Mouse (Mus musculus): Measurements from ENCODE around the gene Pck1. TPM values are rescaled to one million over a fixed set of nuclear protein-coding genes. Genes with fewer than 3 reads are reported as not detected.

Gene Pck1
- polyA plus RNA-seq, 1 experiment from 2014 or later: not detected

- Histone ChIP-seq H3K36me3 (ENCODE audit: control insufficient read depth, insufficient read depth, low read length) (no peaks in the 10 kb centered on the region), H3K27me3 (ENCODE audit: control insufficient read depth, insufficient read depth, low read length) (peaks cover 10% of the 10 kb centered on the region), H3K9me3 (replicated peaks; ENCODE audit: control insufficient read depth, low read length) (no peaks in the 10 kb centered on the region; the same call in 1 of the 2 replicates), H3K4me3 (ENCODE audit: low read depth, low read length) (no peak overlapping the region), H3K4me1 (ENCODE audit: control insufficient read depth, insufficient read depth, low read length) (no peaks in the 10 kb centered on the region), H3K4me2 (no peak overlapping the region), H3K9ac (ENCODE audit: low read depth, low read length) (no peak overlapping the region), H3K27ac (ENCODE audit: low read depth, low read length) (no peak overlapping the region)
- 66% methylated on average over 4 of the region's 4 CpGs for WGBS (ENCODE audit: insufficient replicate concordance)
- ATAC-seq (replicated peaks; ENCODE audit: insufficient number of reproducible peaks, low FRiP score, low TSS enrichment): no peak
Measured at GRCm38 (mm10) chr2:173180026-173180425, 27.2 kb downstream of the Pck1 start.

DNA sequence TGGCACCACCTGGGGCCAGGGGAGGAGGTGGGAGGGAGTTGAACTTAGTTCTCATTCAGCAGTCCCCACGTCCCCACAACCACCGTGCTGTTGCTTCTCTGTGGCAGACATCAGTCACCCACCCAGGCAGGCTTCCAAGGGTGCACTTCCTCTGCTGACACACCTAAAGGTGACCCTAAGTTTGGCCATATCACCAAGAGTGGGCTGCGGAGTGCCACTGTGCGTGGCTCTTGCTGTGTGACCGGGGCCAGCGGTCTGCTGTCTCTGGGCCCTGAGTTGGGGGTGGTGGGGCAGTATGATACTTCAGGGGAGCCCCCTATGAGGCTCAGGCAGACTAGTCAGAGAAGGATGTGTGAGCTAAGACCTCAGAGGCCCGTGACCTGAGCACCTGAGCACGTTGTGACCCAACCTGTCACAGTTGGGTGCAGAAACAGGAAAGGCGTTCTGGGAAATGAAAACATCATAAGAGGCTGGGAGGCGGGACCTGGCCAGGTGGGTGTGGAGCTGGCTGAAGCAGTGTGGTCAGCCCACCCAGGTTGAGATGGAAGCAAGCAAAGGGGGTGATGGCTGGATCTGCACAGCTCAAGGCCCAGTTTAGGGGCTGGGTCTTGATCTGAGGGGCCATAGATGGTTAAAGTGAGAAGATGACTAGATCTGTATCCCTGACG, 28.0 kb downstream of the Pck1 start:
- H3K9me3 ChIP-seq (replicated peaks; ENCODE audit: control insufficient read depth, low read length): no peaks in the 10 kb centered on the region; the same call in 1 of the 2 replicates
- H3K4me2 ChIP-seq: no peak overlapping the region
- no peak overlapping the region for H3K4me3 ChIP-seq (ENCODE audit: low read depth, low read length)
- no peaks in the 10 kb centered on the region for H3K36me3 ChIP-seq (ENCODE audit: control insufficient read depth, insufficient read depth, low read length)
- no peak overlapping the region for H3K27ac ChIP-seq (ENCODE audit: low read depth, low read length)
- no peaks in the 10 kb centered on the region for H3K4me1 ChIP-seq (ENCODE audit: control insufficient read depth, insufficient read depth, low read length)
- H3K9ac ChIP-seq (ENCODE audit: low read depth, low read length): no peak overlapping the region
- WGBS (ENCODE audit: insufficient replicate concordance): 69% methylated on average over 11 of the region's 11 CpGs
- H3K27me3 ChIP-seq (ENCODE audit: control insufficient read depth, insufficient read depth, low read length): peaks cover 10% of the 10 kb centered on the region
- ATAC-seq (replicated peaks; ENCODE audit: insufficient number of reproducible peaks, low FRiP score, low TSS enrichment): no peak

DNA sequence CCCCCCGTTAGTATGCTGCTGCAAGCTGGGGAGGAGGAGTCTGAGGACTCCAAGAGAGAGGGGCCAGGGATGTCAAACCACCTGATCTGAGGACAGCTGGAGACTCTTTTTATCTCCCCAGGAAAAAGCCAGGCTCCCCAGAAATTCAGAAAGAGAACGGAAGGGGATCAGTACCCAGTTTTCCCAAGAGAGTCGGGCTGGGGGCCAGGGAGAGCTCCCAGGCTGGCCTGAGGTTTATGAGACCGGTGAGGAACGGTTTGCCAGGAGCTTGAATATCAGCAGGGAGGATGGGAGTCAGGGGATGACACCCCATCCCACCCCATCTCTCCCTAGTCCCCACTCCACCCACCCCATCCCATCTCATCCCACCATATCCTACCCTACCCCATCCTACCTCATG, 28.6 kb downstream of the Pck1 start:
- H3K4me2 ChIP-seq: no peak overlapping the region
- no peak for ATAC-seq (replicated peaks; ENCODE audit: insufficient number of reproducible peaks, low FRiP score, low TSS enrichment)
- peaks cover 13% of the 10 kb centered on the region for H3K27me3 ChIP-seq (ENCODE audit: control insufficient read depth, insufficient read depth, low read length)
- no peak overlapping the region for H3K9ac ChIP-seq (ENCODE audit: low read depth, low read length)
- no peak overlapping the region for H3K27ac ChIP-seq (ENCODE audit: low read depth, low read length)
- H3K4me1 ChIP-seq (ENCODE audit: control insufficient read depth, insufficient read depth, low read length): no peaks in the 10 kb centered on the region
- H3K9me3 ChIP-seq (replicated peaks; ENCODE audit: control insufficient read depth, low read length): no peaks in the 10 kb centered on the region
- H3K4me3 ChIP-seq (ENCODE audit: low read depth, low read length): no peak overlapping the region
- WGBS (ENCODE audit: insufficient replicate concordance): 66% methylated on average over 4 of the region's 5 CpGs
- H3K36me3 ChIP-seq (ENCODE audit: control insufficient read depth, insufficient read depth, low read length): no peaks in the 10 kb centered on the region

DNA sequence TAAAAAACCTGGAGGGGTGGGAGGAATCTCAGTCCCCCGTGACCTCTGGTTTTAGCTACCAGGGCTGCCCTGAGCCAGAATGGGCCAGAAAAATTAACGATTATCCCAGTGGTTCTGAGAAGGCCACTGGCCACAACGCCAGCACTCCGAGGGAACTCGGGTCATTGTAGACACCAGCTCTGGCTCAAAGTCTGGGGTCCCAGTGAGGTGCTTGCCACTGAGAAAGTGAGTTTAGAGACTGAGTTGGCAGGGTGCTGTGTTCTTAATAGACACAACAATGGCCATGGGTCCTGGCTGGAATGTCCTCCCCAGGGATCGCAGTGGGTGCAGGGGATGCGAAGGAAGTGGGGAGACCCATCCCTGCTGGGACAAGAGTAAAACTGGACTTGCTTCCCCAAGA, 29.1 kb downstream of the Pck1 start:
- Histone ChIP-seq H3K27me3 (ENCODE audit: control insufficient read depth, insufficient read depth, low read length) (peaks cover 13% of the 10 kb centered on the region), H3K4me2 (no peak overlapping the region), H3K27ac (ENCODE audit: low read depth, low read length) (no peak overlapping the region), H3K9ac (ENCODE audit: low read depth, low read length) (no peak overlapping the region), H3K4me3 (ENCODE audit: low read depth, low read length) (no peak overlapping the region), H3K4me1 (ENCODE audit: control insufficient read depth, insufficient read depth, low read length) (no peaks in the 10 kb centered on the region), H3K36me3 (ENCODE audit: control insufficient read depth, insufficient read depth, low read length) (no peaks in the 10 kb centered on the region), H3K9me3 (replicated peaks; ENCODE audit: control insufficient read depth, low read length) (no peaks in the 10 kb centered on the region)
- WGBS (ENCODE audit: insufficient replicate concordance): 82% methylated on average over 7 of the region's 7 CpGs
- ATAC-seq (replicated peaks; ENCODE audit: insufficient number of reproducible peaks, low FRiP score, low TSS enrichment): no peak

GRCm38 (mm10) chr2:173182796-173183195, 29.9 kb downstream of the Pck1 start:
- H3K36me3 ChIP-seq (ENCODE audit: control insufficient read depth, insufficient read depth, low read length): no peaks in the 10 kb centered on the region
- 73% methylated on average over 7 of the region's 7 CpGs for WGBS (ENCODE audit: insufficient replicate concordance)
- no peak for ATAC-seq (replicated peaks; ENCODE audit: insufficient number of reproducible peaks, low FRiP score, low TSS enrichment)
- no peaks in the 10 kb centered on the region for H3K9me3 ChIP-seq (replicated peaks; ENCODE audit: control insufficient read depth, low read length)
- H3K4me3 ChIP-seq (ENCODE audit: low read depth, low read length): no peak overlapping the region
- no peak overlapping the region for H3K9ac ChIP-seq (ENCODE audit: low read depth, low read length)
- no peak overlapping the region for H3K27ac ChIP-seq (ENCODE audit: low read depth, low read length)
- H3K4me1 ChIP-seq (ENCODE audit: control insufficient read depth, insufficient read depth, low read length): no peaks in the 10 kb centered on the region
- H3K27me3 ChIP-seq (ENCODE audit: control insufficient read depth, insufficient read depth, low read length): peaks cover 13% of the 10 kb centered on the region
- no peak overlapping the region for H3K4me2 ChIP-seq

DNA sequence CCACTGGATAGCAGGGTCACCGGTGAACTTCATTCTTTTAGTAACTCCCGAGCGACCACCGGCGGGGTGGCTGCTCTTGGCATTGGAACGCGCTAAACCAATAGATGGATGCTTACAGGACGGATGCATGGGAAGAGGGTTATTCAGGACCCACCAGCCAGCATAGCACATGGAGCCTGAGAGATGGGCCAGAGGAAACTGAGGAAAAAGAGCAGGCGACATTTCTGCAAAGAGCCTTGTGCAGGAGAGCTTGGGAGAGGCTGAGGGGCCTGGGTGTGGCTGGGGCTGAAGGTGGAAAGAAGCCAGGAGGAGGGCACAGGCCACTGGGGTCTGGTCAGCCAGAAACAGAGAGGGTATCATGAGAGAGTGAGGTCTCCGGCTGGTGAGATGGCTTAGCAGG, 30.5 kb downstream of the Pck1 start:
- Histone ChIP-seq H3K4me3 (ENCODE audit: low read depth, low read length) (no peak overlapping the region), H3K36me3 (ENCODE audit: control insufficient read depth, insufficient read depth, low read length) (no peaks in the 10 kb centered on the region), H3K27ac (ENCODE audit: low read depth, low read length) (no peak overlapping the region), H3K4me1 (ENCODE audit: control insufficient read depth, insufficient read depth, low read length) (no peaks in the 10 kb centered on the region), H3K9ac (ENCODE audit: low read depth, low read length) (no peak overlapping the region), H3K27me3 (ENCODE audit: control insufficient read depth, insufficient read depth, low read length) (peaks cover 13% of the 10 kb centered on the region), H3K9me3 (replicated peaks; ENCODE audit: control insufficient read depth, low read length) (no peaks in the 10 kb centered on the region), H3K4me2 (no peak overlapping the region)
- WGBS (ENCODE audit: insufficient replicate concordance): 89% methylated on average over 10 of the region's 10 CpGs
- no peak for ATAC-seq (replicated peaks; ENCODE audit: insufficient number of reproducible peaks, low FRiP score, low TSS enrichment)

DNA sequence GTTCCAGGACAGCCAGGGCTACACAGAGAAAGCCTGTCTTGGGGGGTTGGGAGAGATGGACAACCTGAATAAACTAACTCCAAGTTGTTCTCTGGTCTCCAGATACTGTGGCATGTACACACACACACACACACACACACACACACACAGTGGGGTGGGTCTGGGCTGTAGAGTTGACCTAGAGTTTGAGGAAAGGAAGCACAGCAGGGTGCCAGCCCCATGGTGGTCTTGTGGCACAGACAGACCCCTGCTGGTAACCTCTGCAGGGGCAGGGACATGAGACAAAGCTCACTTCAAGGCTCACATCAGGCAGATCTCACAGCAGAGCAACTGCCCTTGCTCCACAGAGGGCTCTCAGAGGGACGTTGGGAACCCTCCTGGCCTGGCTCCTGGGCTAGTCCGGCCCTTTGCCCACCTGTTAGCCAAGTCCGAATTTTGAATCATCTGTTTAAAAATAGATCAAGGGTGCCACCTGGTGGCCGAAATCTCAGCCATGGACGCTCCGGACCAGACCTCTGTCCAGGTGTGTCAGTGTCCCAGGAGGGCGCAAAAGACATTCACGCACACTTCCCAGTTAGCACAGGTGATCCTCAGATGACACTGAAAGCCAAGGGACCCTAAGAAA, 31.1 kb downstream of the Pck1 start:
- peaks cover 13% of the 10 kb centered on the region for H3K27me3 ChIP-seq (ENCODE audit: control insufficient read depth, insufficient read depth, low read length)
- H3K27ac ChIP-seq (ENCODE audit: low read depth, low read length): no peak overlapping the region
- no peak overlapping the region for H3K4me3 ChIP-seq (ENCODE audit: low read depth, low read length)
- no peaks in the 10 kb centered on the region for H3K4me1 ChIP-seq (ENCODE audit: control insufficient read depth, insufficient read depth, low read length)
- no peaks in the 10 kb centered on the region for H3K9me3 ChIP-seq (replicated peaks; ENCODE audit: control insufficient read depth, low read length)
- WGBS (ENCODE audit: insufficient replicate concordance): 17% methylated on average over 8 of the region's 8 CpGs
- ATAC-seq (replicated peaks; ENCODE audit: insufficient number of reproducible peaks, low FRiP score, low TSS enrichment): no peak
- H3K4me2 ChIP-seq: no peak overlapping the region
- no peak overlapping the region for H3K9ac ChIP-seq (ENCODE audit: low read depth, low read length)
- H3K36me3 ChIP-seq (ENCODE audit: control insufficient read depth, insufficient read depth, low read length): no peaks in the 10 kb centered on the region

DNA sequence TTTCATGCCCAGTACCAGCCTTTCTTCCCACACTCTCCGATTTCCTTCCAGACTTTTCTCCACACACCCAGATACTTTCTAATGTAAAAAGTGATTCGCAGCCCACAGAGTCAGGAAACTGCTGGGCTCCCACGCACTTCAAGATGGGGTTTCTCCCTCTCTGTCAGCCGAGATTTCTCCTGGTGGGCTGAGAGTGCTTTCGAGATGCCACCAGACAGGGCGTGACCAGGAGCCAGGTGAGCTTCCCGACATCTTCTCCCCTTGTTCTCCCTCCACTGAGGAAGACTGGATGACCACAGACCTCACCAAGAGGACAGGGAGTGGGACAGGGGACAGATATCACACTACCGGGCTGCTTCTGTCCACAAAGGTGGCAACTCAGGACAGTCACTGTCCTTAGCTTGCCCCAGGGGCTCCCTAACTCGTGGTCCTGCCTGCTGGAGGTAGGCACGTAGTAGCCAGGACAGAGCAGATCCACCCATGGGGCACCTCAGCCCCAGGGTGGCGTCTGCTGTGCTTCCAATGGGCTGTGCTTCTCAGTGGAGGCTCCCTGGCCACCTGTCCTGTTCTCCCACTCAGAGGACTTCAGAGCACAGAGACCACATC, 31.7 kb downstream of the Pck1 start:
- Histone ChIP-seq H3K27ac (ENCODE audit: low read depth, low read length) (no peak overlapping the region), H3K9ac (ENCODE audit: low read depth, low read length) (no peak overlapping the region), H3K27me3 (ENCODE audit: control insufficient read depth, insufficient read depth, low read length) (peaks cover 13% of the 10 kb centered on the region), H3K9me3 (replicated peaks; ENCODE audit: control insufficient read depth, low read length) (no peaks in the 10 kb centered on the region), H3K36me3 (ENCODE audit: control insufficient read depth, insufficient read depth, low read length) (no peaks in the 10 kb centered on the region), H3K4me2 (no peak overlapping the region), H3K4me3 (ENCODE audit: low read depth, low read length) (no peak overlapping the region), H3K4me1 (ENCODE audit: control insufficient read depth, insufficient read depth, low read length) (no peaks in the 10 kb centered on the region)
- ATAC-seq (replicated peaks; ENCODE audit: insufficient number of reproducible peaks, low FRiP score, low TSS enrichment): no peak
- 58% methylated on average over 11 of the region's 11 CpGs for WGBS (ENCODE audit: insufficient replicate concordance)

Data from heart, embryonic 11.5 days (tissue).